ENCODE assay signal across 18 mouse cellular contexts in the genomic region with DNA sequence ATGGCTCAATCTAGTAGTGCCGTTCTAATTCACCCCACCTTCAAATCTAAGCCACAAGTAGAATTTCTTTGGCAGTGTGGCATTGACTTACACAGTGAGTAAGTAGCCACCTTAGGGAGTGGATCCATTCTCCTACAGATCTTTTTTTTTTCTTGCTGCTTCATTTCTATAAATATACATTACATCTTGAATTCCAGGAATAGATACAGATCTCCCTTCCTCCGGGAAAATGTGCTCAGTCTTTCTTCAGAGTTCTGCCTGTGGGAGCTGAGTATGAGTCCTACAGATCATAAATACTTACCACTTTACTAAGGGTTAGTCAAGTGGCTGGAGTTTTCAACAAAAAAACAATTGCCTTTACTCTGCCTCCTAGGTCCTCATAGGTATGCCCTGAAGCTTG.
DNase-seq lines count a peak whose midpoint lies in the region; TF ChIP-seq lines count a peak whose summit lies in the region.
"Had no signal": no experiment of that assay in that cellular context is flagged by ENCODE, and none has a peak within 500 bp of the region (broad histone marks: within the 10 kb centered on the region; RNA-seq: fewer than 3 reads in every experiment).

No protein-coding gene starts in this region.

- TF ChIP-seq CTCF in left cerebral cortex, adult 2 months (IDR thresholded peaks at IDR 0.05), result no peak
- TF ChIP-seq CTCF in embryonic fibroblast, embryonic 13.5 days (IDR thresholded peaks at IDR 0.05; ENCODE audit: borderline replicate concordance, insufficient read depth, low read length), result no peak

- peak overlapping the region; percentile 47; the same call in 1 of the 2 replicates for H3K27ac ChIP-seq in left cerebral cortex, adult 2 months
- peak overlapping the region; percentile 52 for H3K27ac ChIP-seq in embryonic fibroblast, embryonic 13.5 days (ENCODE audit: insufficient read depth, low read length)
- H3K27ac ChIP-seq: forebrain, embryonic 13.5 days; hindbrain, embryonic 14.5 days; midbrain, embryonic 12.5 days; neural tube, embryonic 13.5 days had no signal

- H3ac ChIP-seq in myocyte (ENCODE audit: control insufficient read depth, insufficient read length), result no peak overlapping the region

- no peak overlapping the region for H3K4me3 ChIP-seq in left cerebral cortex, adult 2 months
- H3K4me3 ChIP-seq in embryonic fibroblast, embryonic 13.5 days (ENCODE audit: insufficient read depth, low read length), result no peak overlapping the region
- H3K4me3 ChIP-seq in myocyte, result no peak overlapping the region
- H3K4me3 ChIP-seq: forebrain, embryonic 13.5 days; midbrain, embryonic 12.5 days; neural tube, embryonic 13.5 days had no signal

- peak overlapping the region; percentile 13 for H3K4me2 ChIP-seq in myocyte (ENCODE audit: low read depth)
- H3K4me2 ChIP-seq: forebrain, embryonic 13.5 days; heart, embryonic 11.5 days; hindbrain, embryonic 14.5 days; midbrain, embryonic 12.5 days; neural tube, embryonic 13.5 days had no signal

- H3K79me2 ChIP-seq in myocyte (ENCODE audit: control insufficient read depth, insufficient read depth), result peaks cover 23% of the 10 kb centered on the region

- TF ChIP-seq POLR2A in embryonic fibroblast, embryonic 13.5 days (IDR thresholded peaks at IDR 0.05; ENCODE audit: low read depth, low read length), result no peak
- TF ChIP-seq POLR2A in myocyte (IDR thresholded peaks at IDR 0.05; ENCODE audit: insufficient read length, low read depth), result no peak

- peaks cover 4% of the 10 kb centered on the region; the same call in 1 of the 2 replicates for H3K4me1 ChIP-seq in embryonic fibroblast, embryonic 13.5 days (ENCODE audit: control insufficient read depth, insufficient read depth, low read length)

- no peaks in the 10 kb centered on the region for H3K36me3 ChIP-seq in myocyte (ENCODE audit: control insufficient read depth, insufficient read depth)
- H3K36me3 ChIP-seq: midbrain, embryonic 12.5 days; neural tube, embryonic 13.5 days had no signal

- intact Hi-C loops in left cerebral cortex, adult 2 months (cut with DNase I), result no loop called here

- DNase-seq in left cerebral cortex, adult 2 months (ENCODE audit: extremely low spot score in 1 of 2, low spot score in 2 of 2), result no peak
- DNase-seq in left cerebral cortex, adult 18-20 months (ENCODE audit: low spot score in 2 of 2), result no peak
- peak; percentile 66 for DNase-seq in c-Kit-negative CD71-positive TER-119-positive erythroid progenitor cells, embryonic 14.5 days (ENCODE audit: low read depth, low spot score)
- DNase-seq in urinary bladder, adult 2 months (ENCODE audit: low spot score), result no peak
- DNase-seq in layer of hippocampus, postnatal 14 days (ENCODE audit: low spot score in 2 of 2), result no peak
- DNase-seq: adrenal gland, adult 8-10 months; cerebellum, adult 2 months; kidney, postnatal 36 days; layer of hippocampus, adult 9-11 months; spleen, adult 18-20 months had no signal

- no peaks in the 10 kb centered on the region for H3K27me3 ChIP-seq in myocyte (ENCODE audit: control insufficient read depth, insufficient read depth, insufficient read length)
- H3K27me3 ChIP-seq: forebrain, embryonic 13.5 days; midbrain, embryonic 12.5 days; neural tube, embryonic 13.5 days; Patski had no signal

TF ChIP-seq in myocyte, 11 proteins besides CTCF, POLR2A, EP300 and RAD21:
- TF ChIP-seq MYOG (IDR thresholded peaks at IDR 0.05; ENCODE audit: control insufficient read depth in 1 of 3, insufficient read depth in 1 of 3, insufficient read length in 2 of 3, low read depth in 2 of 3) (no peak), SRF (IDR thresholded peaks at IDR 0.05; ENCODE audit: control insufficient read depth, insufficient read length, low read depth) (no peak)
